Mouse (Mus musculus) liver, embryonic 15.5 days (tissue): ENCODE results near the gene Bpifa6. TPM values are rescaled to one million over a fixed set of nuclear protein-coding genes. Genes with fewer than 3 reads are reported as not detected.

Experiments
- ATAC-seq: fragments of 200-750 bp; cut with Nextera tagmentation; 2 replicates; pipeline ENCODE4 v1.8.0; 2017; ENCODE audit warnings: moderate number of reproducible peaks, mild to moderate bottlenecking, moderate library complexity; ENCODE audit not compliant: insufficient read depth
- H3K27ac ChIP-seq: fragments of 300-500 bp; sonication (generic); replicated peaks from 2 replicates; pipeline ENCODE4 v1.5.1; 2015; ENCODE audit warnings: mild to moderate bottlenecking, inconsistent platforms
- H3K27me3 ChIP-seq: fragments of 300-500 bp; sonication (generic); 2 replicates; pipeline ENCODE4 v1.6.1; 2015; ENCODE audit warnings: mild to moderate bottlenecking, inconsistent platforms
- H3K36me3 ChIP-seq: fragments of 300-500 bp; sonication (generic); replicated peaks from 2 replicates; pipeline ENCODE4 v1.6.1; 2015; ENCODE audit warnings: moderate library complexity, mild to moderate bottlenecking, inconsistent platforms
- H3K4me1 ChIP-seq: fragments of 300-500 bp; sonication (generic); replicated peaks from 2 replicates; pipeline ENCODE4 v1.6.1; 2015; ENCODE audit warnings: inconsistent platforms
- H3K4me2 ChIP-seq: fragments of 300-500 bp; sonication (generic); 2 replicates; pipeline ENCODE4 v1.6.1; 2015; ENCODE audit warnings: moderate library complexity, mild to moderate bottlenecking, inconsistent platforms
- H3K4me3 ChIP-seq: fragments of 300-500 bp; sonication (generic); replicated peaks from 2 replicates; pipeline ENCODE4 v1.5.1; 2015; ENCODE audit warnings: mild to moderate bottlenecking, inconsistent platforms
- H3K9ac ChIP-seq: fragments of 300-500 bp; sonication (generic); 2 replicates; pipeline ENCODE4 v1.6.1; 2015; ENCODE audit warnings: moderate library complexity, mild to moderate bottlenecking, inconsistent platforms
- H3K9me3 ChIP-seq: fragments of 300-500 bp; sonication (generic); replicated peaks from 2 replicates; pipeline ENCODE4 v1.6.1; 2016; ENCODE audit warnings: inconsistent platforms
- WGBS: fragments of 180-500 bp; shearing (Covaris S2); methylation state at CpG from one replicate; pipeline ENCODE4 v1.1.7; 2015; ENCODE audit warnings: mixed read lengths; ENCODE audit not compliant: insufficient replicate concordance; 5-methylcytosine and 5-hydroxymethylcytosine counted together
- polyA plus RNA-seq: library from polyadenylated mRNA; unstranded; fragments of >200 nt; fragmentation: Nextera tagmentation; extraction: Ambion mirVana; gene quantifications from 2 replicates; pipeline ENCODE4 v1.2.1, GENCODE M21; 2015

Bpifa6 gene
- polyA plus RNA-seq, 1 experiment from 2014 or later: not detected

GRCm38 (mm10) chr2:154038932-154039331 is 64.2 kb downstream of the Bpifa6 start:
- no peaks in the 10 kb centered on the region for H3K27me3 ChIP-seq
- H3K9me3 ChIP-seq: no peaks in the 10 kb centered on the region
- no peaks in the 10 kb centered on the region for H3K4me1 ChIP-seq
- no peak for ATAC-seq
- no peak overlapping the region for H3K9ac ChIP-seq
- H3K4me2 ChIP-seq: no peak overlapping the region
- 34% methylated on average over 2 of the region's 2 CpGs for WGBS
- H3K4me3 ChIP-seq: no peak overlapping the region
- no peak overlapping the region for H3K27ac ChIP-seq
- H3K36me3 ChIP-seq: no peaks in the 10 kb centered on the region

GRCm38 (mm10) chr2:154044743-154045142 is 70.0 kb downstream of the Bpifa6 start:
- Histone ChIP-seq H3K4me1 (no peaks in the 10 kb centered on the region), H3K9ac (no peak overlapping the region), H3K27me3 (no peaks in the 10 kb centered on the region), H3K27ac (no peak overlapping the region), H3K4me2 (no peak overlapping the region), H3K4me3 (no peak overlapping the region), H3K36me3 (no peaks in the 10 kb centered on the region), H3K9me3 (no peaks in the 10 kb centered on the region)
- ATAC-seq: no peak
- WGBS: 42% methylated on average over 3 of the region's 3 CpGs

Other genes with a start within 250 kb of the Bpifa6 start
- gene Mapre1, start 233.7 kb upstream of the Bpifa6 start, polyA plus RNA-seq: 99.0 and 111 TPM in 2 replicates
- gene Efcab8, start 195.0 kb upstream of the Bpifa6 start, polyA plus RNA-seq: 0.07 and 0.08 TPM in 2 replicates
- not detected in 2 replicates for gene Sun5, start 103.9 kb upstream of the Bpifa6 start, polyA plus RNA-seq
- gene Bpifb2, start 99.9 kb upstream of the Bpifa6 start, polyA plus RNA-seq: not detected in 2 replicates
- not detected in 2 replicates for gene Bpifb6, start 74.6 kb upstream of the Bpifa6 start, polyA plus RNA-seq
- not detected in 2 replicates for gene Bpifb3, start 56.7 kb upstream of the Bpifa6 start, polyA plus RNA-seq
- 0.06 and 0.13 TPM in 2 replicates for gene Bpifb4, start 36.7 kb upstream of the Bpifa6 start, polyA plus RNA-seq
- not detected in 2 replicates for gene Bpifa2, start 33.3 kb downstream of the Bpifa6 start, polyA plus RNA-seq
- not detected in 2 replicates for gene Bpifa3, start 155.4 kb downstream of the Bpifa6 start, polyA plus RNA-seq
- gene Bpifa1, start 167.9 kb downstream of the Bpifa6 start, polyA plus RNA-seq: not detected in 2 replicates
- gene Bpifa5, start 187.7 kb downstream of the Bpifa6 start, polyA plus RNA-seq: not detected in 2 replicates
- gene Bpifb1, start 215.9 kb downstream of the Bpifa6 start, polyA plus RNA-seq: 0.21 and 0.36 TPM in 2 replicates
- gene Bpifb5, start 248.8 kb downstream of the Bpifa6 start, polyA plus RNA-seq: not detected in 2 replicates